Mouse (Mus musculus) R1 (cell line): Measurements from ENCODE around the gene Csnk2a2.

ENCODE experiments used
- DNase-seq: peaks from one replicate; pipeline ENCODE4 v3.0.0-alpha.2; 2018; ENCODE audit warnings: low read depth, low spot score

Gene Csnk2a2

GRCm38 (mm10) chr8:95490006-95490405 is at the start of gene Csnk2a2:
Gene Csnk2a2 (minus strand): TSS chr8:95490039.
- no peak for DNase-seq

DNA sequence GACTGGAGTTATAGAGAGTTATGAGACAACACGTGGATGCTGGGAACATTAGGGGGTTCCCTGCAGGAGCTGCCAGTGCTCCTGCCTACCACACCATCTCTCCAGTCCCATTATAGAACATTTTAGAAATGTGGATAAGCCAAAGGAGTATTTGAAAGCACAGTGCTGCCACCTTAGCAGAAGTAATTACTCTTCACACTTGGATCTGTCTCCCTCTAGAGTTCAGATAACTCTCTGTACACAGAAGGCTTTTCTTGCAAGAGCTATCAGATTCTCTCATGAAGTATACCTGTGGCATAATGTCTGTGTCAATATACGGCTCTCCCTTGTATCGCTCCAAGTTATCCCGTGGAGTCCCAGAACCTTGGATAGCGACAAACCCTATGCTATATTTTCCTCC is 49.6 kb upstream of the Csnk2a2 start:
- DNase-seq, result no peak

DNA sequence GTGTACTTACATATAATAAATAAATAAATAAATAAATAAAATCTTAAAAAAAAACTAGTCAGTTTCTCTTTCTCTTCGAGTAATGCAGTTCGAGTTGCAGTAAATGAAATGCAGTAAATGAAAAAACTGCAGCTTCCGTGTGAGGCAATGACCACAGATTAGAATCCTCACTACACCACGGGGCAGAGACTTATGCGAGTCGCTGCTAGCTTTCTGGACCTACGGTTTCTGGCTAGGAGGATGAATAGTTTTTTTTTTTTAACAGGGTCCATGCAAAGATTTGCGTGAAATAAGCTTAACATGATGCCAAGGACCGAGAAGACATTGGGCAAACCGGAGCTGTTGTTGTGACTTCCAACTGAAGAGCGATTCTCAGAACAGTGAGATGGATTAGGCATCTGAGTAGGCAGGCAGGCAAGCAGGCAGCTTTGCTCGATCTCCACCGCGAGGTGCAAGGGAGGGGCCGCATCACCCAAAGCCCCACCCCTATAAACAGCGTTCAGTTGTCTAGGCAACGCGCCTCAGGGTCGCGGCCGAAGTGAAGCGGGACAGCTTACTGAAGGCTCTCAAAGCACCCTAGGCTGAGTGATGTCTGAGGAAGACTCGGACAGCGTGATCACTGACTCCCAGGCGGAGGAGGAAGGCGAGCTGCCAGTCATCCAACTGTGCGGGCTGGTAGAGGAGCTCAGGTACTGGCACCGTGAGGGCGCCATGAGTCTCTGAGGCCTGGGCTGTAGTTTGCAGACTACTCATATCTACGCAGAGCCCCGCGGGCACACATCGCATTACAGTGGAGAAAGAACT is 43.9 kb upstream of the Csnk2a2 start, which contains the start of gene Ccdc113:
Ccdc113 (plus strand) TSS at position 502 of the 804 bp plus-strand sequence.
- peak; percentile 85 for DNase-seq

DNA sequence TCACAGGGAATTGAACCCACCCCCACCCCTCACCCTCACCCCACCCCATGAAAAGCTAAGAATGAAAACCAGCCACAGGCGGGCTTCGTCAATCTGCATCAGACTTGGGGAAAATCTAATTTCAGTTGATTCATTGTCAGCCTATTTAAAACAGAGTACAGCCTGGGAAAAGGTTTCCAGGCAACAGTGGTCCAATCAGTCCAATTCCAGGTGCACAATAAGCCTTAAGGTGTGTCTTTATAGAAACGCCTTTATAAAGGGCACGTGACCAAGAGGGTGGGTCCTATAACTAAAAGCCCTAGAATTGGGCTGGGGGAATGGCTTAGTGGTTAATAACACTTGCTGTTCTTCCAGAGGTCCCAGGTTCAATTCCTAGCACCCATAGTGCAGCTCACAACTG is 42.4 kb upstream of the Csnk2a2 start:
- DNase-seq, result peak; percentile 88

GRCm38 (mm10) chr8:95528750-95529310 is 39.0 kb upstream of the Csnk2a2 start:
- peak; percentile 67 for DNase-seq

DNA sequence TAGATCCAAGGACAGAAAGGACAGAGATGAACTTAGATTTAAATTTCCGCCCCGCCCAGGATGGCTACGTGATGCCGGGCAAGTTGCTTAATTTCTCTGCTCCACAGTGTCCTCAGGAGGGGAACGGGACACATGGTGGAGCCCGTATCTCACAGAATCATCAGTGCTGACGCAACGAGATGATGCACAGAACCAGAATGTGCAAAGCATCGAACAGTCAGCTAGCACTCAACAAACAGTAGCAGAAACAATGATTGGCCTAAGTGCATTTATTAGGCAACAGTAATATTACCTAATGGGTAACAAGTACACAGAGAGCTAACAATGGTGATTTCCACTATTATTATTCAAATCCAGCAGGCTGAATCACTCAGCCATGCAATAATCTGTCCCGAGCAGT is 38.4 kb upstream of the Csnk2a2 start:
- DNase-seq, result no peak

GRCm38 (mm10) chr8:95523991-95524390 is 34.2 kb upstream of the Csnk2a2 start:
- no peak for DNase-seq

DNA sequence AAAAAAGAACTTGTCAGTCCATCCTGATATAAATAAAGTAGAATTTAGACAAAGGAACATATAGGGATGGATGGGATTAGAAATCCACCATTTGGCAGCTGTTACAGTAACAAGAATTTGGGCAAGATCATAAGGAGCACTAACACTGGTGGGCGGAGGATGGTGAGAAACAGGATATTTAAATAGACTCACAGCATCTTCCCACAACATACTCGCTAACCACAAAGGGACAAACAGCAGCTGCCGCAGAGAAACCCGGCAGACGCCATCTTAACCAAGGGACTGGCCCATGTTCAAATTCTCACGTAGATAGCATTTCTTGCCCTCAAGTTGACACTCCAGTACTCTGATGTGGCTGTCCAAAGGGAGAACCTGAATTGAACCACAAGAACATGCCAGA is 27.1 kb upstream of the Csnk2a2 start:
- no peak for DNase-seq

GRCm38 (mm10) chr8:95513219-95513618 is 23.4 kb upstream of the Csnk2a2 start:
- no peak for DNase-seq

GRCm38 (mm10) chr8:95512257-95512656 is 22.4 kb upstream of the Csnk2a2 start:
- no peak for DNase-seq

DNA sequence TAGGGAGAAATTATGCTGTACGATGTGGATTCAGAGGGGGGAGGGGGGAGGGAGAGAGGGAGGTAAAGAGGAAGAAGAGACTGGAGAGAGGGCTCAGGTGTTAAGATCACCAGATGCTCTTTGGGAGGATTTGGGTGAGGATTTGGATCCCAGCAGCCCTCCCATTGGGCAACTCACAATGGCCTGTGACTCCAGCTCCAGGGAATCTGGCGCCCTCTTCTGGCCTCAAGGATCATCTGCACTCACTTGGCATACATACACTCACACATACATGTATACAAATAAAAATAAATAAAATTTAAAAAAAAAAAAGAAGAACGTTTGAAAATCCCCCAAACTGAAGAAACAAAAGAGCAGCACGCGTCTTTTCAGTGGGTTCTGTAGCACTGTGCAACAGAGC is 16.4 kb upstream of the Csnk2a2 start:
- DNase-seq, result peak; percentile 79

DNA sequence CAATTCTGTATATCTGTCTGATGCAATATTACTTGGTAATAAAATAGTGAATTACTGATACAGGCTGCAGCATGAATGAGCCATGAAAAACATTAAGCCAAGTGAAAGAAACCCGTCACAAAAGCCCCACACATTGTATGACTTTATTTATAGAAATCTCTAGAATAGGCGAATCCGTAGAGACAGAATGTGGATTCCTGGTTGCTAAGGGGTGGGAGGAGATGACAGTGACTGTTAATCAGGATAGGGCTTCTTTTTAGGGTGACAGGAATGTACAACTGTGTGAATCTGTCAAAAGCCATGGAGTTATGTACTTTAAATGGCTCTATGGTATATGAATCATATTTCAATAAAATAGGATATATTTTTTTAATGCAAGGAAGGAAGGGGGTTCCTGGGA is 15.8 kb upstream of the Csnk2a2 start:
- DNase-seq, result no peak

DNA sequence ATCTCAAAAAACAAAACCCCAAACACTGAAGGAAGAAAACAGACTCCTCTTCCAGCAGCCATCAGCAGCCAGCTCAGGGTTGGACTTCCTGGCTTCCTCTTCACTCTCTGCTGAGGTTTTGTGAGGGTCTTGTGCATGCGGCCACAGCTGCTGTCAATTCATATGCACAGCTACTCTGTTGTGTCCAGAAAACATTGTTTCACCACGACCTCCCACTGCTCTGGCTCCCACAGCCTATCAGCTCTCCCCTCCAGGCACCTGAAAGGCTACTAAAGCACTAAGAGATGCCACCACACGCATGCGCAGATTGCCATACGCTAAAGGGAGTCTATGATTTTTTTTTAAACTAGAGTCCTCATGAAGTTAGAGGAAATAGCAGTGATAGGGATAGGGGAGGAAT is 15.0 kb upstream of the Csnk2a2 start:
- DNase-seq, result peak; percentile 93

DNA sequence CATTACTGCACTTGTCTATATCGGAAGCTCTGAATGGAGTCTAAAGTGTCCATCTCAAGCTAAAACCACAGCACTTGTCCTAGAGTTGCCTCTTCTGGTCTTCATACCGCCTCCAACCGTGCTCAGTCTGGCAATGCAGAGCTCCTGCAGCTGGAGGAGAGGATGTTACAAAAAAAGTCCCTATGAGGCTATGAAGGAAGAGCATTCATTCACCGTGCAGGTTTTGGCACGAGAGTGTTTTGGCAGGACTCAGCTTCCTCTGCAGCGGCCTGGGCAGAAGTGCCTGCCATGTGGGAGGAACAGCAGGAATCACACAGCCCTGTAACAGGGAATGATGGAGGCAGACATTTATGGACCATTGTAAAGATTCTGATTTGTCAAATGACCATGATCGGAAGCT is 12.6 kb upstream of the Csnk2a2 start:
- DNase-seq, result no peak

DNA sequence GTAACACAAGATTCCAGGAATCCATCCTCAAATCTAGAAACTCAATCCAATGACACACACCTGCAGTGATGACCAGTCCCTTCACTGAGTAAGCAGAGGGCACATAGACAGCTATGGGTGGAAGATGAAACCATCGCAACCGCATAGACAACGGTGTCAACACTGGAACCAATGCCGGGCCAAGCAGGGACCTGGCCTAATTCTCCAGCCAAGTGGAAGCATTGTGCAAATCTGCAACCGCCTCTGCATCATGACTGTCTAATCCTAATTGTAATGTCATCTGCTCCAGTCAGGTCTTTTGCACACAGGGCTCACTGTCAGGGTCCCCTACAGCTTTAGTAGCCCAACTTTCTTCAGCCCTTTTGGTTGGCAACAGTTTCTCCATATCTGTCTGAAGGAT is 10.6 kb upstream of the Csnk2a2 start:
- DNase-seq, result no peak

- DNase-seq, result no peak
Observed at GRCm38 (mm10) chr8:95499266-95500064, 9.6 kb upstream of the Csnk2a2 start.

GRCm38 (mm10) chr8:95497821-95498220 is 8.0 kb upstream of the Csnk2a2 start:
- no peak for DNase-seq

DNA sequence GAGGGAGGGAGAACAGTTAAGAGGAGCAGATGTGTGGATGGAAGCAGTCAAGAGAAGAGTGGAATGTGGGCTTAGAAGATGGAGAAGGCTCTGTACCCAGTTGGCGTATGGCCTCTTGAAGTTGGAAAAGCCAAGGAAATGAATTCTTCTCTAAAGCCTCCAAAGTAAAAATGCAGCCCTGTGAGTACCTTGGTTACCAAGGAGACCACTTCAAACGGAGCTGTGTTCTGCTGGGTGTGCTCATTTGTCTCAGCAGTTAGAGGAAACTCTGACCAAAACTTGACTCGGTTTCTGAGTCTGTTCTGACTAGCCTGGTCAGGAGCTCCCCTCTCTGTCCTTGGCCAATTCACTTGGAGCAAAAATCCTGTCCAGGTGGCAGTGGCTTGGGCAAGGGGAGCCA is 6.6 kb upstream of the Csnk2a2 start:
- peak; percentile 49 for DNase-seq

DNA sequence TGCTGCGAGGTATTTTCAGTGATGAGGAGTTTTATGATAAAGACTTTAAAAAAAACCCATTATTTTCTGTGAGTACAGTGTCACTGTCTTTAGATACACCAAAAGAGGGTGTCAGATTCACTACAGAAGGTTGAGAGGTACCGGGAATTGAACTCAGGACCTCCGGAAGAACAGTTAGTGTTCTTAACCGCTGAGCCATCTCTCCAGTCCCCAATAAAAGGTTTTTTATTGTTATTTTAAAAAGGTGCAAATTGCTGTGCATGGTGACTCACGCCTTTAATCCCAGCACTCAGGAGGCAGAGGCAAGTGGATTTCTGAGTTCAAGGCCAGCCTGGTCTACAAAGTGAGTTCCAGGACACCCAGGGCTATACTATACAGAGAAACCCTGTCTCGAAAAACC is 5.6 kb upstream of the Csnk2a2 start:
- peak; percentile 48 for DNase-seq

- DNase-seq, result no peak
Observed at GRCm38 (mm10) chr8:95492057-95492456, 2.2 kb upstream of the Csnk2a2 start.

DNA sequence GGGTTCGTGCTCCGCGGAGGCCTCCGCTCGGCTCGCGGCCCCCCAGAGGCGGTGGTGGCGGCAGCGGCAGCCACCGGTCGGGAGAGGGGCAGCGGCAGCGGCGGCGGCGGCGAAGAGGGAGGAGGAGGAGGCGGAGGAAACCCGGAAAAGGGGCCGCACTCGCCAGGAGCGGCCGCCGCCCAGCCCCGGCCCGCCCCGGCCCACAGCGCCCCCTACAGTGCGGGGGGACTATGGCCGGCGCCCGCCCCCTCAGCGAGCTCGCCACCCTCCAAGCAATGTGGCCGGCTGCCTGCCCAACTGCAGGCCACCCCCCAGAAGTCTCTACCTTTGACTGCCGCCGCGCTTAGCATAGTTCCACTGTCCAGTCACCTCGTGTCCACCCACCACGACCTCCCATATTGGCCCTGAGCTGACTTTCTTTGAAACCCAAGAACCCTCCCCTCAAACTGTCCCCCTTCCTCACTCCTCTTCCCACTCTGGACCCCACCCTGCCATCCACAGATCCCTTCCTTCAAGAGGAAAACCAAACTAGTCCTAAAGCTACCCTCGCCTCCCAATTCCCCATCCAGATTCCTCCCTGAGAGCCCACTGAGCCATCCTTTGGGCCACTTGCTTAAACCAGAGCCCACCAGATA is 1.0 kb downstream of the Csnk2a2 start:
- peak; percentile 79 for DNase-seq
